Mouse (Mus musculus) gastrocnemius, postnatal 4 days (tissue): ENCODE data around the gene Cdc42. TPM values are rescaled to one million over a fixed set of nuclear protein-coding genes. Genes with fewer than 3 reads are reported as not detected.

Source experiments
- DNase-seq, 2 experiments: peaks; one replicate each; pipeline ENCODE4 v3.0.0; 2021 to 2022; ENCODE audit warnings: low spot score in 2 of 2, mixed read lengths in 2 of 2
- total RNA-seq, 2 experiments: library from RNA; stranded (reverse); gene quantifications; 2 replicates each; pipeline ENCODE4 v1.2.3; 2021

Gene Cdc42
- total RNA-seq, 2 experiments from 2014 or later = 298 to 314 TPM

GRCm38 (mm10) chr4:137286662-137286953 lies 70.9 kb downstream of the Cdc42 start:
- no peak for DNase-seq

DNA sequence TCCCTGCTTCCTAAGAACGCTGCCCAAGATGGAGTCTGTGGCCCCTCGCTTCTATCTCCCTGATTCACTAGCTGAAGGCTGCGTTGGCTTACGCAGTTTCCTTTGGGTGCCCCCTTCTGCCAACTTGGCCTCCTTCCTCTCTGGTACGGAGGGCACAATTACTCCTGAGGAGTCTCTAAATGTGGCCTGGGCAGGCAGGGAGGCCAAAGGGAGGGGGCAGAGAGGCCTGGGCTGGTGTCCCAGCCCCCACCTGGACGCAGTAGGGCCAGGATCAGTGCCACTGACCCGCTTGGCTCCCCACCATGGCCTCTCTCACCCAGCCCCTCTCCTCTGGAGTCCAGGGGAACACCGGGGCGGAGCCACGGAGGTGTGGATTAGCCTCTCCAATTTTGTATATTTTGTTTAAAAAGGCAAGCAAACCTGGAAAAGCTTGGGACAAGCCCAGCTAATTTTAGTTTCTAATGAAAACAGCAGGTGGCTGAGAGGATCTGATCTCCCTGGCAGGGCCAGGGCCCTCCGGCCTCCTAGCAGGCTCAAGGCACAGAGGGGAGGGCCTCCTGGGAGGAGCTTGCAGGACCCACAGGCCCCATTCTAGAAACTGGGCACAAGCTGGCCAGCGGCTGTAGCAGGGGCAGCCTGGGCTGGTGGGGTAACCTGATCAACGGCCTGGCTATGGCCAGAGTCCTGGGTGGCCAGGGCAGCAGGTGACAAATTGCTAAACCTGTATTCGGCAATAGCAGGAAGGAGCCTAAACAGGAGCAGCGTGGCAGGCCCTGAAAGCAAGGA lies 71.5 kb downstream of the Cdc42 start:
- no peak for DNase-seq

DNA sequence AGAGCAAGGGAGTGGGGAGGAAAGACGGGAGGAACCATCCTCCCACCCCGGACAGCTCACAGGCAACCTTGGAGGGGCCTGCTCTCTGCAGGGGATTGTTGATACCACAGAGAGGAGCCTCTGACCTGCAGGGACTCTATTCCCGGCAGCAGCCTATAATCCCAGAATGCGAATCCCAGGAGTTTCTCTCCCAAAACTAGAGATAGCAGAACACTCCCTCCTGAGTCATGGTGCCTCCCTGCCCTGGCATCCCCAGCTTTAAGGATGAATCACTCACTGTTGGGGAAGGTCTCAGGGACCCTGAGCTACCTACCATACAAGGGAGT lies 74.2 kb downstream of the Cdc42 start:
- no peak for DNase-seq

DNA sequence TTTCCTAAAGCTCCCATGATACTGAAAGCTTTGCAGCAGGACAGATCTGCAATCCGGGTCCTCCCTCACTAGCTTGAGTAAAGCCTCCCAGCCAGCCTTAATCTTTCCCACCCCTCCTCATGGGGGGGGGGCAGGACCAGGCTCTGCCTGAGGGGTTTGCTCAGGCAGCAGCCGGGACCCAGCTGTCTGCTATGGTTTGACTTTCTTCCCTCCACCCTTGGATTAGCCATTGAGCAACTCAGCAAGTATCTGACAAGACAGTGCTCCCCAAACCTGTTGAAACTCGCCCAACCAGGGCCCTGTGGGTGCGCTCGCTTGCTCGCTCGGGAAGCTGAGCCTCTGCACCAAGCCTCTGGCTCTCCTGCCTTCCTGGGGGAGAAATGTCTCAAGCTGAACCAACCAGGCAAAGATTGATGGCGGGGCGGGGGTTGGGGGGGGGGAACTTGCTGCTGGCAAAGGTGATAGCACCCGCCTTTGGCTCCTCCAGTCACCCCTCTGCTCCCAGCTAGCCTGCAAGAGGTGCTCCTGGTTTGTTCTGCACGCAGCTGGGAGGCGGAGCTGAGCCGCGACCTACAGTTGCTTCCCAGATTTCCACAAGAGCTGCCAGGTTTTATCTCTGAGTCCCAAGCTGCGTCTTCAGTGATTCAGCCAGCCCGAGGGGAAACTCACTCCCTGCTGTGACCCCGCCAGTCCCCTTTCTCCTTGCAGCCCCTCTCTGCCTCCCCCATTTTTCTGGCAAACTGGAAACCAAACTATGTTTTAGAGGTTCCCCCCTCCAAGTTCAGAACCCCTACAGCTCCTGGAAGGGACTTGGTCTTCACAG lies 74.7 kb downstream of the Cdc42 start:
- no peak for DNase-seq

DNA sequence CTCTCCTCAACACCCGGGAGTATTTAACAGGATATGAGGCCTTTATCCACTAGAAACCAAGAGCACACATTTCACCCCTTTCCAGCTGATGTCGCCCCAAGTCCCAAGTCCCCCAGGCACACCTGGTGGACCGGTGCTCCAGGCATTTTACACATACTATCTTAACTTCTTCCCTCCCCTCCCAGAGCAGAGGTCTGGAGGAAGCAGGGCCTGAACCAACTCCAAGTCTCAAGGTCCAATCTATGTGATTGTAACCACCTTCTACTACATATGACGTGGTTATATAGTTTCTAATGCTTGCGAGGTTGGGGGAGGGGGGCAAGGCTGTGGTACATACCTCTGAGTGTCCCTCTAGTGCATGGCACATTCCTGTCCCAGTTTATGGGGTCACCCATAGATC lies 75.4 kb downstream of the Cdc42 start:
- DNase-seq = no peak

GRCm38 (mm10) chr4:137281273-137281672 lies 76.2 kb downstream of the Cdc42 start:
- DNase-seq = no peak

DNA sequence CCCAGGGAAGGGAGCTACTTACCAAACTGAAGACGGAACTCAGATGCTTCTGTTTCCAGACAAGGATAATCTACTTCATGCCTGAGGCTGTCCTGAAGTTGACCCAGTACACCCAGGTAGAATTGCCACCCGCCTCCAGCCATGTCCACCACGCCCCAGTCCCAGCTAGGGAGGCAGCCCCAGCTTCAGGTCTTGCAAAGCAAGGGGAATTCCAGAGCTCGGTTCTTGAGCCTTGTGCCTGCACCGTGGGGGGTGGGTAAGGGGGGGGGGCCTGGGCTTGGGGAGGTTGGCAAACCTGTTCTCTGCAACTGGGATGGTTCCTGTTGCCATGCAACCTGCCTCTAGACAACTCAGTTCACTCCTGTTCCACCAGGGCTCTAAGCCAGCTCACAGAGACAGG lies 78.2 kb downstream of the Cdc42 start:
- no peak for DNase-seq

DNA sequence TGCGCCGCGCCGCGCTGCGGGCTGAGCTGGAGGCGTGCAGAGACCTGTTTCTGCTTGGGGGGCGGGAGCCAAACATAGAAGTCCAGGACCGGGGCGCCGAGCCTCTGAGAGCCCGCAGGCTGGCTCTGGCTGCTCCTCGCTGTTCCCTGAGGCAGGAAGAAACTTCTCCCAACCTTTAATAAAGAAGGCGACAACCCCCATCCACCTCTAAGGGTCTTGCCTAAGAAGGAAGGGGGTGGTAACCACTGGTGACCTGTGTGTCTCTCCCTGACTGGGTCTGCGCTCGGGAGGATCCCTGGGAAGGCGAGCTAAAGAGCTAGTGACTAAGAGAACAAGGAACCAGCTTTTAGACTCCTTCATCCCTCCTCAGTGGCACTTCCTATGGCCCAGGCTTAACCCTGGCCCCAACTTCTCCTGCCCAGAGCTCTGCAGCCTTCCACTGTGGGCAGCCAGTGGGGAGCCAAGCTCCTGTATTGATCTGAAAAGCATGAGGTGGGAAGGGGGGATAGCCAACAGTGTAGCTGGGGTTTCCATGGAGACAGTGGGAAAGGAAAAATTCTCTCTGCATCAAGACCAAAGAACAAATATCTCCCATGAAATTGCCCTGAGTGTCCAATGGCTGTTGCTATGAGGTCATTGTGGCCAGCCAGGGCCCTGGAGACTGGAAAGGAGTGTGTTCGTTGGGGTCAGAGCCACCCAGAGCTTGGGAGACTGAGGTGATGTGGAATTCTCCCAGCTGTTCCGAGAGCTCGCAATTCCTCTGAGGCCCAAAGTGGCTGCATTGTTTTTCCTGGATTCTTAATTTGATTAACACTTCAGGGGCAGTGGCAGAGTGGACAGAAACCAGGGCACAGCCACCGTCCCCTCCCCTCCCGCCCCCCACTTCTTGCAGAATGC lies 79.1 kb downstream of the Cdc42 start:
- no peak for DNase-seq

- DNase-seq = no peak
Observed at GRCm38 (mm10) chr4:137277600-137278143, 79.8 kb downstream of the Cdc42 start.

- peak; percentile 58 to 67 for DNase-seq
Observed at GRCm38 (mm10) chr4:137277166-137277513, 80.4 kb downstream of the Cdc42 start, which contains the start of gene Wnt4. Gene Wnt4 (plus strand): TSS chr4:137277489.

- no peak for DNase-seq
Observed at GRCm38 (mm10) chr4:137276443-137277165, 80.9 kb downstream of the Cdc42 start.

DNA sequence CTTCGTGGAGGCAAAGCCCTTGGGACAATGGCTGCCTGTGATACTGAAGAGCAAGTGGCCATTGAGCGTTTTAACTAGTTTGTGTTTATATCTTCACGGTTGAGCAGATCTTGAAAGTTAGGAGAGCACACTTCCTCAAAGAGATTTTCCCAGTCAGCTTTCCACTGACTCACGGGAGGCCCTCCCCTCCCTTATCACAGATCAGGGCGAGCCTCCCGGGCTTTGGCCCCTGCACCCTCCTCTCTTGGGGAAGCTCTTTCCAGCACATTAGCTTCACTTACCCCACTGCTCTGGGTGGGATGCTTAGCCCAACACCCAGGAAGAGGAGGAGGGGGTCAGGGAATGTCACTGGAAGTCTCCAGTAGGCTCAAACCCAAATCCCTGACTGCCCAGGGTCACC lies 83.2 kb downstream of the Cdc42 start:
- no peak for DNase-seq

GRCm38 (mm10) chr4:137271856-137272255 lies 85.7 kb downstream of the Cdc42 start:
- DNase-seq = no peak

Other genes with a start within 250 kb of the Cdc42 start
- gene Wnt4, start 80.2 kb downstream of the Cdc42 start, total RNA-seq = 10 to 100 TPM; 22.2 to 22.8 TPM
- under 1 TPM in 1 of 2 experiments, not detected in 1; 0.34 TPM for gene Cela3a, start 52.1 kb upstream of the Cdc42 start, total RNA-seq
- gene Cela3b, start 72.8 kb upstream of the Cdc42 start, total RNA-seq = under 1 TPM in 1 of 2 experiments, not detected in 1; 0.34 TPM
- gene 1700013G24Rik, start 95.6 kb upstream of the Cdc42 start, total RNA-seq = under 1 TPM in 1 of 2 experiments, not detected in 1; 0.34 TPM
- gene Hspg2, start 111.0 kb upstream of the Cdc42 start, total RNA-seq = 100 to 1,000 TPM; 336 to 381 TPM
- gene Ldlrad2, start 216.8 kb upstream of the Cdc42 start, total RNA-seq = not detected
- gene Usp48, start 236.0 kb upstream of the Cdc42 start, total RNA-seq = 10 to 100 TPM; 42.9 to 65.7 TPM